Mouse (Mus musculus) kidney, postnatal 25 days (tissue): ENCODE data around the gene Dgka.
A peak's percentile ranks its signal among the peaks of the same experiment; 100 is the strongest.

Source experiments
- DNase-seq, 2 experiments: peaks; one replicate each; pipeline ENCODE4 v3.0.0; 2021; ENCODE audit warnings: mixed read lengths in 2 of 2

Dgka gene

DNA sequence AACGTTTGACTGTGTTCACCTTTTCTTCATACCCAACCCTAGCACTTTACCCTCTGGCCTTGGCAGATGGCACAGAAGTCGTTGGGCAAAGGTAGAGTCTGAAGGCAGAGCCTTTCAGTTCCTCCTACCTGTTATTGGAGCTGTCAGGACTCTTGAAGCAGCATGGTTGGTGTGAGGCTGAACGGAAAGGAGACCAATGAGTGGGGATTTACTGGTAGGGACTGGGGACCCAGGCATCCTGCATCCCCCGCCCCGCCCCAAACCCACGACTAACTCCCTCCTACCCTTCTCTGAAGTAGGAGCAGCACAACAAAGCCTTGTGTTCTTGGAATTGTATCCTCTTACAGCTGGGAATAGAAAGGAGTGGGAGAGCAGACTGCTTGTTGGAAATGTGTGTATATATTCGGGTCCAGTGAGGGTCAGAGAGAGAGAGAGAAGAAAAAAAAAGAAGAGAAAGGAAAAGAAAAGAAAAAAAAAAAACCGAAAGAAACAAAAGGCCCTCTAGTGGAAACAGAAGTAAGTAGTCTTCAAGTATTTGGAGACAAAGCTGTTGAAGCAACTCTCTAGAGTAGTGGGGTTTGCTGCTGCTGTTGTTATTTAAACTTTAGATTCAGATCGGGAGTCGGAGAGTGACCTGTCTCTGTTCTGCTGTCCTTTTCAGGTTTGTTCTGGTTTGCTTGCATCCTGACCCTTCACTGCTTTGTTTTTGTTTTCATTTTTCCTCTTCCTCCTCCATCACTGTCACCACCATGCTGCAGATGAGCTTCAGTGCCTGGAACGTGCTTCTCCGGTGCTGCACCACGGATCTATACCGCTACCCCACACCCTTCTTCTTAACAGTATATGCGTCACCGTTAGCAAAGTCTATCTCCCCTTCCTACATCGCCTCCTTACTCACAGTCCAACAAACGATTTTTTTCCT is at the start of gene Dgka:
Dgka (minus strand) TSS at position 176 of the 922 bp plus-strand sequence.
- peak; percentile 14 to 52 for DNase-seq

DNA sequence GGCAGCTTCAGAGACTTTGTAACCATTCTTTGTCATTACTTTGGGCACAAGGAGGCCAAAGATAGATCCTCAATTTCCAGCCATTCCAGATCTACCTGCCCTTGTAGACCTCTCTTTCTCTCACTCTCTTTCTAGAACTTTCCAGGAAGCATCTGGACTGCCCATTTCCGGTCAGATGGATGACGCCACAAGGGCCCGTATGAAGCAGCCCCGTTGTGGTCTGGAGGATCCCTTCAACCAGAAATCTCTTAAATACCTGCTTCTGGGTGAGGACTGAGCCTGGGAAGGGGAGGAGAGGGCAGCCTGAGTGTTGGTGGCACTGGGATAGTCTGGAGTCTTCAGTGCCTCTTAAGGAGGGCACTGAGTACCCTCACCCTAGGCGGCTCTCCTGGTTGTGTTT is 49.7 kb upstream of the Dgka start:
- DNase-seq, result no peak

GRCm38 (mm10) chr10:128793258-128793657 is 48.6 kb upstream of the Dgka start:
- no peak for DNase-seq

DNA sequence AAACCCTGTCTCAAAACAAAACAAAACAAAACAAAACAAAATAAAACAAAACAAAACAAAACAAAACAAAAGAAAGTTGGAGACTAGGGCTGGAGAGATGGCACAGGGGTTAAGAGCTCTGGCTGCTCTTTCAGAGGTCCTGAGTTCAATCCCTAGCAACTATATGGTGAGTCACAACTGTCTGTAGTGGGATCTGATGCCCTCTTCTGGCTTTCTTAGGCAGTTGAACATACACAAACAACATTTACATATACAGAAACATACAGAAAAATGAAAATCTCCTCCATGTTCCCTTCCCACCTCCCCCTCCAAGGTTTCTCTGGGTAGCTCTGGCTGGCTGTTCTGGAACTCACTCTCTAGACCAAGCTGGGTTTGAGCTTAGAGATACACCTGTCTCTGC is 47.4 kb upstream of the Dgka start:
- DNase-seq, result no peak

DNA sequence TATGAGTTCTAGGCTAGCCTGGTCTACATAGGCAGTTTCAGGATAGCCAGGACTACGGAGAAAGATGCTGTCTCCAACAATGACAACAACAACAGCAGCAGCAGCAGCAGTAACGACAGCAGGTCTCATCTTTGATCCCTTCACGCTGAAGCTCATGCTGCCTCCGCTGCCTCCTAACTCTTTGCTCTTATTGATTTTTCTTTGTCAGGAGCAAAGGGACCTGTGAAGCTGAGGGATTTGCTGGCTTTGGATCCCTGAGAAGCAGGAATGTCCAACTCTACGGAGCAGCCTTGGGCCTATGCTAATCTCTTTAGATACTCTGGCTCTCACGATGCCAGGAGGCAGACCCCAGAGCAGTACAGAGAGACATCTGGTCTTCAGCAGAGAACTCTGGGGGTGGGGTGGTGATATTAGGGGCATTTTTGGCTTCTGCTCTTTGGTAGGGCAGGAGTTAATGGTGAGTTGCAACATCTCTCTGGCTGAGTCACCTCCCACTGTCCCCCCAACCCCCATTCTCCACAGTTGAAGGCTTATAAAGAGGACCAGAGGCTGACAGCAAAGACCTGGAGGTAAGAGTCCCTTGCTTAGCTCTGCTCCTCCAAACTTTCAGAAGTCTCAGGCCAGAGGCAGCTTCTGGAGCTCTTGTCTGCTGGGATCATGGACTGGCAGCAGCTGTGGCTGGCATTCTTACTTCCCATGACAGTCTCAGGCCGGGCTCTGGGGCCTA is 45.9 kb upstream of the Dgka start, which contains the start of gene Mmp19:
Mmp19 (plus strand) TSS at position 513 of the 727 bp plus-strand sequence.
- DNase-seq, result no peak

- no peak for DNase-seq
Measured at GRCm38 (mm10) chr10:128780200-128780599, 35.5 kb upstream of the Dgka start.

DNA sequence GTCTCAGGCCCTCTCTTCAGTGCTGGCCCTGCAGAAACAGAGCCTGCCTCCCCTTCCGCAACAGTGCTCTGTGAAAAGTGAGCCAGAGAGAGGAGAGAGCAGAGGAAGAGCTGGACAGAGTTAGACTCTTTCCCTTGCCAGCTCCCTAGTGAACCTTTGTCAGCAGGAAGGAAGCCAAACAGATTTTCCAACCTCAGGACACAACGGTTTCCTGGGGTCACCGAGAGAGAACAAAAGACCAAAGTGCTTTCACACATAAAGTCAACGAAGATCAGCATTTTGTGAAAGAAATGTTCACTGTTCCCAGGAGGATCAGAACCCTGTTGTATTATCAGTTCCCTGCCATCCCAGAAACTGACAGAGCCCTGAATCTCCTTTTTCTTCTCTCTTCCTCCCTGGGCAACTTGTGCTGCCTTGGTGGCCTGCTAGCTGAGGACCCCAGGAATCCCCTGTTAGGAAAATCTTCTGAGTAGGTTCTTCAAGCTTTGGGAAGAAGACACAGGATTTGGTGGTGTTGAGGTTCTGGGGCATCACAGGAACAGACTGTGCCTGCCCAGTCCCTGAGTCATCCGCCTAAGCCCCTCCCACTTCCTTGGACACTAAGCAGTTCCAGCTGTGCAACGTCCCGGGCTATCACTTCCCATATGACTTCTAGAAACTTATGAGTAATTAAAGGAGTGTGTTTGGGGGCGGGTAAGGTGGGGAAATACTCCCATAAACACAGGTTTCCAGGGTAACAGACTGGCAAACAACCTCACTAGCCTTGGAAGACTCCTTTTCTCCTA is 34.5 kb upstream of the Dgka start:
- peak; percentile 85 to 92 for DNase-seq

GRCm38 (mm10) chr10:128778441-128778840 is 33.8 kb upstream of the Dgka start:
- DNase-seq, result no peak

DNA sequence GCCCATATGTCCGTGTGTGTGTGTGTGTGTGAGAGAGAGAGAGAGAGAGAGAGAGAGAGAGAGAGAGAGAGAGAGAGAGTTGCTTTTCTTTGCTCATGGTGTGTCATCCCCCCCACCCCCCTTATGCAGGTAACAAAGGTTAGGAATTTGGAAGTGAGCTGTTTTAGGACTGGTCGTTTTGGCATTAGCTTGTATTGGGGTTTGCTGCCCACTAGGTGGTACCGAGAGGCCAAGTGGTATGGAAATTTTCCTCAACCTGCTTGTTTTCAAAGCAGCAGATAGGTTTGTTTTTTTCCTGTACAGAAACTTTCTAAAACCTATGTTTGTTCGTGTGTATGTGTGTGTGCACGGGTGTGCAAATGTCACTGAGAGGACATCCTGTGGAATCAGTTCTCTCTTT is 29.0 kb upstream of the Dgka start:
- no peak for DNase-seq

GRCm38 (mm10) chr10:128772895-128773294 is 28.2 kb upstream of the Dgka start:
- no peak for DNase-seq

DNA sequence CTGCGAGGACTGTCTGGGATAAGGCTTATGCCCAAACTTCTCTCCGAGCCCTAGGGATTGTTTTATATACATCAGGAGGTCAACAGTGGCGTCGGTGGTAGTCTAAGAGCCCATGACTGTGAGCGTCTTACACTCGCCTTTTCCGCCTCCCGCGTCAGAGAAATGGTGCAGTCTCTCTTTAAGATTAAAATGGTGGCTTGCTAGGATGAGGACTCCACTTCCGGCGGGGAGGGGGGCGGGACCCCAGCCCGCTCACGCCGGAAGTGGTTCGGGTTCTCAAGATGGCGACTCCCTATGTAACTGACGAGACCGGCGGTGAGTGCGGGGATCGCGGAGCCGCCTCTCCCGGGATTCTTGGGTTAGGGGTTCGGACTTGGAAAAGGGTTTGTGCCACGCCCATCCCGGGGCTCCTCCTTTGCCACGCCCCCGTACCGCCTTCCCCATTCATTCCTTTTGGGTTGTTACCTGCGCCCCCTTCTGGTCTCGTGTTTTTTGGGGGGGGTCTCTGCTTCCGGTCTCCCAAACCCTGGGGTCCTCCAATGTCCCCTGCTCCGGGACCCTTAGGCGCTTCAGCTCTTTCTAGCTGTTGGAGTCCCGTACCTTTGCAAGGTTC is 3.7 kb upstream of the Dgka start:
- DNase-seq, result peak; percentile 79 to 89

DNA sequence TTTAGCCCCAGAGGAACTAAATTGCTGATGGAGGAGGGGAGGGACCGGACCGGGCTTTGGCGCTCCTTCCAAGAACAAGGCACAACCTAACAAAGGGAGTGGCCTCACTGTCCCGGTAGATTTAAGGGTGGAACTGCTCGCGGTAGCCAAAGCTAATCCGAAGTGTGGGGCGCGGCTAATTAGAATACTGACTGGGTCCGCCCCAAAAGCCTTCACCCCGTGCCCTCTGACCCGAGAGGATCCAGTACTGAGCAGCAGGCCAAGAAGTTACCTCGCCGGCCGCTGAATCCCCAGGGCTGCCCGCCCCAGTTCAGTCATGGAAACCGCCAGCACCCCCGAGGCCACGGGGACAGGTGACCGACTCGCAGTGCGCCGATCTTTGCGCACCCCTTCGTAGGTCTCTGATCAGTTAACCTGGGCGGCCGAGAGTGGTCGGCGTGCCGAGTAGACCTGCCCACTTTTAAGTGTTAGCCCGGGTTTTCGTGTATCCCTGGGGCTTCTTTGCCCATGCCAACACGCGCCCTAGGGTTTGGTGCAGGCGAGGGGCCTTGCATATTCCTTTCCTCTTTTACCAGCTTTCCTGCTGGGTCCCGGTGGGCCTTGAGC is 3.1 kb upstream of the Dgka start, which contains the start of gene Pym1:
Pym1 (plus strand) TSS at position 244 of the 606 bp plus-strand sequence.
- peak; percentile 89 to 94 for DNase-seq

- no peak for DNase-seq
Measured at GRCm38 (mm10) chr10:128746972-128747645, 2.5 kb upstream of the Dgka start.

DNA sequence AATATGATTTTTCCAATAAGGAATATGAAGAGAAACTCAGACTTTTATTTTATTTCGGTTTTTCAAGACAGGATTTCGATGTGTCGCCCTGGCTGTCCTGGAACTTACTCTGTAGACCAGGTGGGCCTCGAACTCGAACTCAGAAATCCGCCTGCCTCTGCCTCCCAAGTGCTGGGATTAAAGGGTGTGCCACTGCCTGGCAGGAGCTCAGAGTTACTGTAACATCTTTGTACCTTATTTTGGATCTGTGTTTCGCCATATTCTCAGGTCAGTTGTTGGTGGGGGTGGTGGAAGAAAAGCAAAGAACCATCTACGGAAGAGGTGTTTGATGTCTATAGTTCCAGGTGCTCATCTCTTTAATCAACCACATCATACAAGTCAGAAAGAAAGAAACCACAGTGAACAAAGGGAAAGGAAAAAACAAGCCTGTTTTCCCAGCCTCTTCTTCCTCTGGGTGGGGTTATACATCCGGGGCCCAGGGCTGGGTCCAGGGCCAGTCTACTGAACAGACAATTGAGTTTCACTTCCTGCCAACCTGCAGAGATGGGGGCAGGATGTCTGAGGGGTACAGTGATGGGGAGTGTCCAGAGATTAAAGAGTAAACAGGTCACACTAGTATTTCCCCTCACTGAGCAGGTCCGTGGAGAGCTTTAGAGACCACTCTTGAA is 1.4 kb upstream of the Dgka start:
- DNase-seq, result no peak

- DNase-seq, result peak; percentile 45 to 78
Measured at GRCm38 (mm10) chr10:128744211-128744610, 444 bp downstream of the Dgka start.

DNA sequence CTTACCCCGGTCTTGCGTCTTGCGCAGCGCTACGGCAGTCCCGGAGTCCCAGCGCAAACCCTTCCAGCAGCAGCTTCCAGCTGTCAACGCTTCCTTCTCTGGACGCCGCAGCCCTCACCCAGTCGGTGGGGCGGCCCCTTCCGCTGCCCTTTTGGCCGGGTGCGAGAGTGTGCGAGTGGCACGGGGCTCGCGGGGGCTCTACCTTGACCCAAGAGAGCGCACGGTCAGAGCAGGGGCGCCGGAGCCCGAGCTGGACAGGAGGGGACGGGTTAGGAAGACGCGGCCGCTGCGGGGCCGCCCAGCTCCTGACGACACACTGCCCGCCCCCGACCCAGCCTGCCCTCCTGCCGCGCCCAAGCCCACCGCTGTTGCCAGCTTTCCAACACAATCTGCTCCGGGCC is 864 bp downstream of the Dgka start:
- DNase-seq, result peak; percentile 66 to 88

GRCm38 (mm10) chr10:128743235-128743634 is 1.4 kb downstream of the Dgka start:
- no peak for DNase-seq

- DNase-seq, result no peak
Measured at GRCm38 (mm10) chr10:128742616-128743015, 2.0 kb downstream of the Dgka start.

DNA sequence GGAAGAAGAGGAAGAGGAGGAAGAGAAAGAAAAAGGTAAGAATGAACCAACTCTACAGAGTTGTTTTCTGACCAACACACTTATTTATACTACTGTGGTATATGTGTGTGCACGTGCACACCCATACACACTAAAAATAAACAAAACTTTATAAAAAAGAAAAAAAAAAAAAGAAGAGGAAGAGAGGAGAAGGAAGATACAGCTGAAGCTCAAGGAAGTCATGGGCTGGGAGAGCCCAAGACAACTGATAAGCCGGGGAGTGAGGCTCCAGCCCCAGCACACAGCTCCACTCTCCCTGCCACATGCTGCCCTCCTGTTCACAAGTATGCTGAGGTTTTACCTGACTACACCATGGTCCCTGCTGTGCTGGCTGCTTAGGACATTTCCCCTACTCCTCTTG is 4.4 kb downstream of the Dgka start:
- DNase-seq, result no peak

DNA sequence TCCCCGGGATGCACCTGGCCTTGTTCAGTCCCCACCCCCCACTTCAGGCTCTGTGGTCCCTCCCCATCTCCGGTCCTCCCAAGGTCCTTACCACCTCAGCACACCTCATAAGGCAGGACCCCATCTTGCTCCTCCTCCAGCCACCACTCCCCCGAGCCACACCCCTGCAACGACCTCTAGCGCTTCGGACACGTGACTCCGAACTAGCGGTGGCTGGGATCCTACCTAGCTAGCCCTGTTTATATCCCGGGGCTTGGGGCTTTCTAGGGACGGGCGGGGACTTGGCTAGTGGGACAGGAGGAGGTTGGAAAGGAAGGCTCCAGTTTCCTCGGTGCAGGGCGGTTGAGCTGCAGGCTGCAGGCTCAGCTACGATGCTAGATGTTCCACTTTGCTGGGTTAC is 7.2 kb downstream of the Dgka start:
- peak; percentile 10 to 61 for DNase-seq

DNA sequence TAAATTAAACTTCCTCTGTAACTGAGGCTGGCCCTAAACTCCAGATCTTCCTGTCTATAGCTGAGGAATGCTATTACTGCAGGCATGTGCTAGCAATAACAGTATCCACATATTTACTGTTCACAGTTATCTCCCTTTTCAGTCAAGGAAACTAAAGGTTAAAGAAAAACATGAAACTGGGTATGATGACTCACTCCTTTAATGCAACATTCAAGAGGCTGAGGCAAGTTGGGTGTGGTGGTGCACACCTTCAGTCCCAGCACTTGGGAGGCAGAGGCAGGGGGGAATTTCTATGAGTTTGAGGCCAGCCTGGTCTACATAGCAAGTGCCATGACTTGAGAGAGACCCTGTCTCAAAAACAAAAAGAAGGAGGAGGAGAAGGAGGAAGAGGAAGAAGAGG is 12.7 kb downstream of the Dgka start:
- DNase-seq, result no peak
